Comparison of ENCODE assay signal across 8 mouse cellular contexts in genomic region chr16:57166611-57167513, GRCm38 (mm10). TPM values are rescaled to one million over a fixed set of nuclear protein-coding genes. Genes with fewer than 3 reads are reported as not detected.
DNase-seq lines count a peak whose midpoint lies in the region; ATAC-seq and TF ChIP-seq lines count a peak whose summit lies in the region.

Gene Nit2 (minus strand): TSS chr16:57167341.

- peak within 1 kb of the TSS; percentile 89 for H3K27ac ChIP-seq in gastrocnemius, adult 2 months
- peak within 1 kb of the TSS; percentile 86 for H3K27ac ChIP-seq in hindbrain, postnatal 0 days
- peak within 1 kb of the TSS; percentile 84 for H3K27ac ChIP-seq in left cerebral cortex, adult 2 months

- TF ChIP-seq CTCF in gastrocnemius, adult 2 months (IDR thresholded peaks at IDR 0.05): peak; percentile 94
- TF ChIP-seq CTCF in hindbrain, postnatal 0 days (IDR thresholded peaks at IDR 0.05; ENCODE audit: low read depth): peak; percentile 76
- peak; percentile 83 for TF ChIP-seq CTCF in left cerebral cortex, adult 2 months (IDR thresholded peaks at IDR 0.05)

- peak; percentile 98 for ATAC-seq in hindbrain, postnatal 0 days
- peak; percentile 96 for ATAC-seq in megakaryocyte, adult 5-6 weeks (ENCODE audit: poor library complexity, severe bottlenecking)

- intact Hi-C loops in gastrocnemius, adult 2 months (cut with DNase I): loop anchor here (5.0 to 10.0 kb wide), 2 partner anchors 362 to 395 kb away; no protein-coding TSS in a partner anchor
- intact Hi-C loops in left cerebral cortex, adult 2 months (cut with DNase I): loop anchor here (5.0 kb wide), 1 partner anchor 45 kb away; the partner anchor contains the start of gene Tomm70a

- no peaks in the 10 kb centered on the region for H3K27me3 ChIP-seq in hindbrain, postnatal 0 days (ENCODE audit: insufficient read depth, low read length)

- WGBS in hindbrain, postnatal 0 days: under 1% methylated on average over 58 of the region's 58 CpGs

- DNase-seq in WW6 (ENCODE audit: low read depth, low spot score): peak; percentile 60
- DNase-seq in cerebellum, postnatal 4 days (ENCODE audit: low spot score in 2 of 2): peak; percentile 85 to 94
- peak; percentile 96 for DNase-seq in gastrocnemius, adult 2 months
- DNase-seq in hindbrain, postnatal 0 days (ENCODE audit: low spot score): peak; percentile 94
- DNase-seq in left cerebral cortex, adult 2 months (ENCODE audit: extremely low spot score in 1 of 2, low spot score in 2 of 2): peak; percentile 93 to 94
- peak; percentile 91 to 92 for DNase-seq in right cerebral cortex, adult 2 months (ENCODE audit: low spot score in 2 of 2)
- DNase-seq in urinary bladder, postnatal 14 days (ENCODE audit: low spot score): peak; percentile 96

- peak within 1 kb of the TSS; percentile 78 for H3K4me3 ChIP-seq in gastrocnemius, adult 2 months
- H3K4me3 ChIP-seq in hindbrain, postnatal 0 days (ENCODE audit: low read length): peak within 1 kb of the TSS; percentile 81
- H3K4me3 ChIP-seq in left cerebral cortex, adult 2 months: peak within 1 kb of the TSS; percentile 64

- peak within 1 kb of the TSS; percentile 67 for H3K4me2 ChIP-seq in hindbrain, postnatal 0 days (ENCODE audit: low read depth, low read length)

- H3K36me3 ChIP-seq in hindbrain, postnatal 0 days (ENCODE audit: insufficient read depth, low read length): peaks cover 13% of the 10 kb centered on the region; the same call in 1 of the 2 replicates

- no peaks in the 10 kb centered on the region for H3K4me1 ChIP-seq in hindbrain, postnatal 0 days (ENCODE audit: insufficient read depth, low read length)

- H3K9me3 ChIP-seq in hindbrain, postnatal 0 days (ENCODE audit: low read length): no peaks in the 10 kb centered on the region

- peak within 1 kb of the TSS; percentile 67 for H3K9ac ChIP-seq in hindbrain, postnatal 0 days (replicated peaks; ENCODE audit: low read length)

RNA-seq across cellular contexts. Expression of gene Nit2, which starts in this region (rescaled TPM):
- total RNA-seq in gastrocnemius, adult 2 months (2021): 10 to 100 TPM; 22.7 to 24.3 TPM
- 20.1 and 33.0 TPM in 2 replicates for total RNA-seq in hindbrain, postnatal 0 days (2014; rRNA removed)
- polyA plus RNA-seq in hindbrain, postnatal 0 days (2015; fragmentation: Nextera tagmentation; extraction: Ambion mirVana): 56.3 and 62.5 TPM in 2 replicates
- 10 to 100 TPM; 13.6 to 14.5 TPM for total RNA-seq in left cerebral cortex, adult 2 months (2021)
- total RNA-seq in megakaryocyte, adult 5-6 weeks (2015): 17.1 and 17.6 TPM in 2 replicates
- 11.5 and 13.3 TPM in 2 replicates for total RNA-seq in megakaryocyte, adult 5-6 weeks (2017)

Comparison
In these comparisons a context has a peak if more than half of its experiments do, and no peak if none do; other contexts are left out.
1. Peak in every context shown above with its lines: DNase-seq, ATAC-seq, H3K4me3 ChIP-seq and H3K27ac ChIP-seq.